Mouse (Mus musculus): Measurements from ENCODE around the gene Cntnap5c.

DNA sequence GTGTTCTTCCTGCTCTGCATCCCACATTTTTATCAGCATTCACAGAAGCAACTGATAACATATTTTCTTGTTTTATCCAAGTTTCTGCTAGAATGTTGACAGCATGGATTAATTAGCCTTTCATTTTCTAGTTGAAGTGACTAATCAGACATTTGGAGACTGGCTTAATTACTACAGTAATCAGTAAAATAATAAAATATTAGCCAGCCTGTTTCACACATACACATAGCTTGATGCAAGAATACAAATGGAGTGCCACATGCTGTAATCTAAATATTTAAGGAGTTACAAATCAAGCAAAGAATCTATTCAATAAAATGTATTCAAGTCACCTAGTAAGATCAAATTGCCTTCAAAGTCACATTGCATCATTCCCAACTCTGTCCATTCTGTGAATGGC lies 275.8 kb downstream of the Cntnap5c start:
- TF ChIP-seq GATA1 (IDR thresholded peaks at IDR 0.05; ENCODE audit: low read length): no peak
- TF ChIP-seq TAL1 (IDR thresholded peaks at IDR 0.05; ENCODE audit: low read length): no peak

Measured in erythroblast, embryonic 14.5 days (primary cell).